Mouse (Mus musculus) neural tube, embryonic 15.5 days (tissue): ENCODE measurements around the gene Ahsg. TPM values are rescaled to one million over a fixed set of nuclear protein-coding genes. Genes with fewer than 3 reads are reported as not detected.

ENCODE experiments used
- polyA plus RNA-seq: library from polyadenylated mRNA; unstranded; fragments of >200 nt; fragmentation: Nextera tagmentation; extraction: Ambion mirVana; gene quantifications from 2 replicates; pipeline ENCODE4 v1.2.1, GENCODE M21; 2015

Gene Ahsg
- polyA plus RNA-seq, 1 experiment from 2014 or later = 0.87 TPM

Other genes starting within 250 kb of the Ahsg start
- 4.9 and 6.2 TPM in 2 replicates for gene Dgkg, start 234.1 kb upstream of the Ahsg start, polyA plus RNA-seq
- not detected in 2 replicates for gene Crygs, start 79.7 kb upstream of the Ahsg start, polyA plus RNA-seq
- gene Tbccd1, start 33.6 kb upstream of the Ahsg start, polyA plus RNA-seq = 19.5 and 23.2 TPM in 2 replicates
- gene Dnajb11, start 33.4 kb upstream of the Ahsg start, polyA plus RNA-seq = 106 and 110 TPM in 2 replicates
- gene Fetub, start 27.1 kb downstream of the Ahsg start, polyA plus RNA-seq = not detected in 2 replicates
- 0.10 and 0.14 TPM in 2 replicates for gene Hrg, start 59.8 kb downstream of the Ahsg start, polyA plus RNA-seq
- 0.46 and 0.55 TPM in 2 replicates for gene Kng2, start 138.2 kb downstream of the Ahsg start, polyA plus RNA-seq
- 0.47 and 0.49 TPM in 2 replicates for gene Kng1, start 166.6 kb downstream of the Ahsg start, polyA plus RNA-seq
- gene Eif4a2, start 216.2 kb downstream of the Ahsg start, polyA plus RNA-seq = 347 and 374 TPM in 2 replicates
- 35.3 and 56.6 TPM in 2 replicates for gene Rfc4, start 236.5 kb downstream of the Ahsg start, polyA plus RNA-seq